Mouse (Mus musculus) MN1 (cell line): ENCODE results near the gene Gm5767.
"Not testable (repeated sequence)": the region's sequence is repeated elsewhere in the genome, so short reads cannot be mapped to it uniquely, and the experiment has no call there.

Experiments used
- DNase-seq: peaks from one replicate; pipeline ENCODE4 v3.0.0-alpha.2; 2016; ENCODE audit warnings: low spot score

Gene Gm5767

GRCm38 (mm10) chr16:8714851-8715250 lies 34.3 kb downstream of the Gm5767 start:
- DNase-seq: no peak

- peak; percentile 77 for DNase-seq
Measured at GRCm38 (mm10) chr16:8715513-8716080, 35.0 kb downstream of the Gm5767 start.

DNA sequence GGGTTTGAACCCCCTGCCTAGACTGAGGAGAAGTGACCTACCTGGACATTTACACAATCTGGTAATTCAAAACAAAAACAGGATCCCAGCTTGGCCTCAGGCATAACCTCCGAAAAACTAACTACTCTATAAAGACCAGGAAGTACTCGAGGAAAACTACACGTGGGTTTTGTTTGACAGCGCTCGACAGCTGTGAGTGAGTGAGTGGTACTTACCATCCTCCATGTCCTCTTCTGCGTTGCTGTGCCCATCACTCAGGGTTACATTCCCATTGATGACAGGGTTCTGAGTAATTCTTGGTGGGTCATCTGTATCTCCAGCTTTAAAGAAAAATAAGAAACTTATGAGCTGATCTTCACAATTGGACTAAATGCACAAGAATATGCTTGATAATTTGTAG lies 35.7 kb downstream of the Gm5767 start:
- DNase-seq: no peak

DNA sequence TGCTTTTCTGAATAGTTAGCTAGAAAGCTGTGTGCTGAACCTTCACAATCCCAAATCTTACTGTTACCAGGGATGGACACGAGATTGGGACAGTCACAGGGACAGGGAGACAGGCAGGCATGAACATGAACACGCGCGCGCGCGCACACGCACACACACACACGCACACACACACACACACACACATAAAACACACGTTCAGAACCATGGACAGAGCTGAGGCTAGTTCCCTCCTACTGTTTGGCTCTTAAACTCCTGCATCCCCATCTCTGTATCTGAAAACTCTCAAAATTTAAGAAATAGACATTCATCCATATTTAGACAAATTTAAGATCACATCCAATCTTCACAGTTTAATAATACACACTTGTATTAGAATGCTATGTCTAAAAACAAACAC lies 37.2 kb downstream of the Gm5767 start:
- no peak for DNase-seq

DNA sequence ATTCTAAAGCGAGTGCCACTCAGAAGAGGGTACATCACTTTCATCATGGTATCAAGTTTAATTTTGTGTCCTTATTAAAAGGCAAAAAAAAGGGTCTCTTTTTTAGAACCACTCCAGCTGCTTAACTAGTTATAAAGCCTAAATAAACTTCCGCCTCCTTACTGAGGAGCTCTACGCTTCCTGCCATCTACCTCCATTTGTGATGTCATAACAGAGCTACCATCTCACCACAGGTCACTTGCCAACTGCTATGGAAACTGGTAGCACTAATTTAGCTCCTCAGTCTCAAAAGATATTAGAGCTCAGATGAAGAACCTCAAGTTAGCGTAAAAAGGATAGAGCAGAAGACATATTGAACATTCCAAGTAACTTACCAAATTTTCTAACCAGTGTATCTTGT lies 39.9 kb downstream of the Gm5767 start:
- DNase-seq: no peak

DNA sequence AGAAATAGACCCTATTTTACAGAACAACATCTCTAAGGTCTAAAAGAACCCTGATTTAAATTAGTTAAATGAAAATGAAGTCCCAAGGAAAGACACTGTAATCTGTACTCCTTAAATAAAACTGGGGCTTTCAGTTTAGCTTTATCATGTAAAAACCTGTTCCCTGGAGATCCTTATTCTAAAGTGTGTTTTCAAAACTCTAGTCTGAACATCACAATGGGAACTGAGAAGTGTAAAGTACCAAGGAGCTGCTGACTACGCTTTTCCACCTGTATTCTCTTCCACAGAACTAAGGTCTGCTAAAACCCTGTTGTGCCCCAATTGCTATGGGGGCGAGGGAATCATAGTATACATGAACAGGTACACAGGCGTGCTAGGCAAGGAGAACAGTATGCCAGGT lies 43.5 kb downstream of the Gm5767 start:
- DNase-seq: no peak

GRCm38 (mm10) chr16:8725807-8726206 lies 45.2 kb downstream of the Gm5767 start:
- DNase-seq: no peak

- DNase-seq: no peak
Measured at GRCm38 (mm10) chr16:8728111-8728748, 47.7 kb downstream of the Gm5767 start.

DNA sequence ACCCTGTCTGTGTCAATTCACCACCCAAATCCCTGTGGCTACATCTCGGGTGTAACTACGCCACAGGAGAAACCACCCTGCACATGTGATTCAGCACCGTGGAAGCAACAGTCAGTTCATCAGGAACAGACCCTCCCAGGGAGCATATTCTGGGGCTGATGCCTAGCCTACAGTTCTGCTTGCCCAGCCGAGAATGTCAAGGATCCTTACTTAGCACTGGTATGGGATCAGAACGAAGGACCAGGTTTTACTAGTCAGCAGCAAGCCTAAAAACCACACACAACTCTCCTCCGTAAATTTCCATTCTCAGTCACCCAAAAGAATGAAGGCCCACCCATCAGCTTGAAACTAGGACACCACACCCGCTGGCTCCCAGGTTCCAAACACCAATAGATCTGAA lies 51.1 kb downstream of the Gm5767 start:
- no peak for DNase-seq

- not testable (repeated sequence) for DNase-seq
Measured at GRCm38 (mm10) chr16:8732450-8732849, 51.9 kb downstream of the Gm5767 start.
